Mouse (Mus musculus): Measurements from ENCODE around the gene Popdc3.
"Not testable (repeated sequence)": the region's sequence is repeated elsewhere in the genome, so short reads cannot be mapped to it uniquely, and the experiment has no call there.

The Popdc3 gene

DNA sequence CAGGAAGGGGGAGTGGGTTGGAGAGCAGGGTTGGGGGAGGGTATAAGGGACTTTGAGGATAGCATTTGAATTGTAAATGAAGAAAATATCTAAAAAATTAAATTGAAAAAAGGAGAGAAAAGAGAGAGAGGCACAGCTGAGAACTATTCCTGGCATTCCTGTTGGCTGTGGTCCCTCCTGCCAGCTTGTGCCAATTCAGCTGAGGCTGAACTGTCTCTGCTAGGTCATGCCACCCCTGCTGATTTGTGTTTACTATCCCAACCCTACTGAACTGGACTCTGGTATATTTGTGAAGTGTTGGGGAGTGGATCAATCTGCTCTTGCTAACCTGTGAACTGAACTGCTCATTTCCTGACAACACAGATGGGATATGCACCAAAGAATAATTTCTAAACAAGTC lies 32.3 kb downstream of the Popdc3 start:
- DNase-seq = no peak

DNA sequence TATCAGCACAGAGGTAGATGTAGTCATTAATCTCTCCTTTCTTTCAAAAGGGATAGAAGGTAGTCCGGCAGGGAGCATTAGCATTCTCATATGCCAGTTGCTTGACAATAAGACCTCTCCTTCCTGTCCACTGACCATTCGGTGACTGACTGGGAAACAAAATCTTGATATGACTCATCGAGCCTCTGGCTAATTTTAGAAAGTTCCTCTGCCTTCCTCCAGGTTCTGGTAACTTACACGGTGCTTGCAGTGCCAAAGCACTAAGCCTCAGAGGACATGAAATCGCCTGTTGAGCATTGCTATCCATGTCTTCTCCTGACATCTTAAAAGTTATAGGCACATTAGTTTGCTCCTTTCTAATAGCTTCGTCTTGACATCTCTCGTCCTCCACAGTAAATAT lies 38.8 kb downstream of the Popdc3 start:
- DNase-seq = no peak

DNA sequence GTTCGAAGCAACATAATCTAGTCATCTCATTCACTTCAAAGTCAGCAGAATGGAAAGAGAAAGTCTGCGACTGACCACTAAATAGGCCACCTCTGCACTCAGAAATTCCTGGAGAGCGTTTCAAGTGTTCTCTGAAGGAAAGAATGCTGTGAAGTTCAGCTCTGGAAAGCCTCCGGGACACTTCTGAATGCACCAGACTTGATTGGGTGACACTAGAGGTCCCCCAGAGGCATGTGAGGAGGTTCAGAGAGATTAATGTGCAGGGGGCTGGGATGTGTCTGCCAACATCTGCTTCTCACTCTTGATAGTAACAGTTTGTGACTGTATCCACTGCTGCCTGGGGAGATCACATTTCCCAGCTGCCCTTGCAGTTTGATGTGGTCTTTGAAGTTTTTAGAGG lies 52.1 kb downstream of the Popdc3 start:
- no peak for DNase-seq

DNA sequence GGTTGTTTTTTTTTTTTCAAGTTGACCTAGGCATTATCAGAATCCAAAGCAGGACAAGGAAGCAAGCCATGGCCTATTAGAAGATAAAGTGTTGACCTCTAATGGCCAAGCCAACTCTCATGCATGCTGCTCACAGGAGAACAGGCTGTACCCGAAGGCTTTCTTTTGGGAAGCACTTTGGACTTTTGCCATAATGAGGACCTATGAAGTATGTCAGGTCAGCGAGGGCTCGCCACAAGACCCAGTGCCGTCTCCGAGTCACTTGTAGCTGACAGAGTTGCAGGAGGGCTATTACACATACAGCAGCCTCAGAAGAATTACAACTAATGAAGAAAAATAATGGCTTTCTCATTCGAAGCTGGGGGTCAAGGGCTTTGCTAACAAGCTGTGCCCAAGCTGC lies 55.5 kb downstream of the Popdc3 start:
- no peak for DNase-seq

DNA sequence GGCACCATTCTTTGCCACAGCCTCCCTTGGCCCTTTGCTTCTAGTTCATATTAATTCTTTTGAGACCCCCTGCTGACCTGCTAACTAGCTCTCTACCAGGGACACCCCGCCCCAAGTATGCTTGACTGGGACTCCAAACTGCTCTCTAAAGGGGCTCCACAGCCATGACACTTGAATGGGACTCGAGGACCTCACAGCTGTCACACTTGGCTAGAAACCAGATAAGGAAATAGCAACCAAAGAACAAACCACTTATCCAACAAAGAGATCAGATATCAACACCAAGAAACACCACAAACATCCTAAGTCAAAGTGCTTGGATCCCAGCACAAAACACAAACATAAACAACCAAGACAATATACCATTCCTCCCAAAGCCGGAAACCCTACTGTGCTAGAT lies 58.4 kb downstream of the Popdc3 start:
- no peak for DNase-seq

DNA sequence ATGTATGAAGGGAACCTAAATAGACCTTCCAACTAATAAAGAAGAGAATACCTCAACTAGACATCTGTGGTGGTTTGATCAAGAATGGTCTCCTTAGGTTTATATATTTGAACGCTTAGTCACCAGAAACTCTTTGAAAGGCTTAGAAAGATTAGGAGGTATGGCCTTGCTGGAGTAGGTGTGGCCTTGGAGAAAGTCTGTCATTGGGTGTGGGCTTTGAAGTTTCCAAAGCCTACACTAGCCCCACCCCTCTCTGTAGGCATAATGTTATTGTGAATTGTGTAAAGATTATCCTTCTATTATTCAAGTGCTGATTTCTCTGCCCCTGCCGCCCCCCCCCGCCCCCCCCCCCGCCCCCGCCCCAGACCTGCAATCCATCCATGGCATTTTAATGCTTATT lies 59.6 kb downstream of the Popdc3 start:
- DNase-seq = no peak

DNA sequence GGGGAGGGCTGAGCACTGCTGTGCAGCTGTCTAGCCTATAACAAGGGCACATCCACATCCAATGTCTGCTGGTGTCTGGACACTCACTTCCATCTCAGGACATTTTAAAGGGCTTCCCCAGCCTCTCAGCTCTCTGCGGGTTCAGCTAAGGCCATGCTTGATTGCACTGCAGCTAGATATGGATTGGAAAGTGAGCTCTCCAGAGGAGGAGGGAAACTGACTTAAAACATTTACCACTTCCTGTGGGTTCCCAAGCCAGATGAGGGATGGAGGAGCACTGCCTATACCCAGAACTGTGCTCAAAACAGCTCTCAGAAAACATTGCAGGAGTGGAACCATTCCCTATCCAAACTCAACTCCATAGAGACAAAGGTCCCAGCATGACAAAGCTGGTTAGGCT lies 82.6 kb downstream of the Popdc3 start:
- DNase-seq = no peak

DNA sequence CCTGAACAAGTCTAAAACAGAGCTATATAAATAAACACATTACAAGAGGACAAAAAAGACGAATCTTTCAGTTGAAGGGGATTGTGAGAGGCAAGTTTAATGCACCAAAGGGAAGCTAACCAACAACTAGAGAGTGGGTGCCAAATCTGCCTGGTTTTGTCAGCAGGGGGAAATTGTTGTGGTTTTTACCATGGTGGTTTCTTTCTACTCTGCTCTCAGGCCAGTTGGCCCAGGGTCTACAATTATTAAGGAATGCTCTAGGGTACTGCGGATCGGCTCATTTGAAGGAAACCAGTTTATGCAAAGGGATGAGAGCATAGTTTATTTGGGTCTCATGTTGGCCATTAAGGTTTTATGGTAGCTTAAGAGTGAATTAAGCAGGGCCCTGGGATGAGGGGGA lies 84.2 kb downstream of the Popdc3 start:
- no peak for DNase-seq

DNA sequence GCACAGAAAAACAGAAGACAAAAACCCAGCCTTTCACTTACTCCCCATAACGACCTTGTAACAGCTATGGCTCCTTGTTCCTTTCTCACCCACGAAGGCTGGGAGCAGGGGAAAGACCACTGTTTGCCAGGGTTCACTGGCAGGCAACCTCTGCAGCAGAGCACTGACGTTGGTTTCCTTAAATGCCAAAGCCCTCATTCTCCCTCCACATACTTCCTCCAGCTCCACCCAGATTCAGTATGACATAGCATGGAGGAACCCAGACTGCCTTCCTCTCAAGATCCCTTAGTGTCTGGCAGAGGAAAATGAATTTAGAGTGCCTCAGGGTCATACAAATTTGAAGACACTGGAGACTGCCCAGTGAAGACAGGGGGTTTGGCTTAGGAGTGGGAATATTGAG lies 98.6 kb downstream of the Popdc3 start:
- no peak for DNase-seq

DNA sequence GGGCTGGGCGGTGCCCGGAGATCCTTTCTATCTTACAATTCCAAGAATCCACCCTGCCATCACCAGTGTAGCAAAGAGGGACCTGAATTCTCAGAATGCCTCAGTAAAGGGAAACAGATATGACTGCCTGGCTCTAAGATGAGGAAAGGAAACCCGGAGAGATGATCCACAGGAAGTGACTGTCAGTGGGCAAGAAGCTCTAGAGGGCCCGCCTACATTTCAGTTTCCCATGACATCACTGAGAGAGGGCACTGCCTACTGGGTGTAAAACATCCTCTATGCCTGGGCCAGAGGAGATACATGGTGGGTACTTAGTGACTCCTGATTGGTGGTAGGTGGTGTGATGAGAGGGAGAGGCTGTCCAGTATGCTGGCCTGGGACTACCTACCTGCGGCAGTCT lies 99.1 kb downstream of the Popdc3 start:
- DNase-seq = no peak

DNA sequence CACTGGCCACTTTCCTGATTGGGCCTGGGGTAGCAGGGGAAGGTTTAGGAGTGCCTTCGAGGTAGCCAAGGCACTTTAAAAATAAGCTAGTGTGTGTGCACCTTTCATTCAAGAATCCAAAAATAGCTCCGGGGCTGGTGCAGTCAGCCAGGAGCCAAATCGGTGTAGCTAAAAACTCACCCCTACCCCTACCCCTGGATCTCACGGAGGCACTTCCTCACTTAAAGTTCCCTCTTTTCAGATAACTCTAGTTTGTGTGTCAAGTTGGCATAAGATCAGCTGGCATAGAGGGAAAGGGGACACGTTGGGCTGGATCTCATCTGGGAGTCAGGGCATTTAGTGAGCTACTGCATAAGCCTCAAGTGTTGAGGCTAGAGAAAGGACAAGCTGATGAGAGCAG lies 107.8 kb downstream of the Popdc3 start:
- DNase-seq = no peak

DNA sequence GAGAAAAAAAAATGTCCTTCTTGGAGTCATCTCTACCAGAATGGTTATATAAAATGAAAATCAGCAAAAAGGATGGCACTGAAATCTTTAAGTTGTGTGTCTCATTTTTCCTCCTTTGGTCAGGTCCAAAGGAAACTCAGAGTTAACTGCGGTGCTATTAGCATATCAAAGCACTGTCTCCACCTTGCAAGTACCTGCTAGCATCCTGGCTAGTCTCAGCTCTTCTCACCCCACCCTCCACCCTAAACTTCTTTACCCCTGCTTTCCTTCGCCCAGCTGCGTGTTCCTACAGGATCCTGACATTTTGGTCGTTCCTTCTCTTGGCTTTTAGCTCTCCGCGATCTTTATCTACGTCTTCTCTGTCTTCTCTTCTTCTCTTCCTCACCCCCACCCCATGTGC lies 110.5 kb downstream of the Popdc3 start:
- no peak for DNase-seq

DNA sequence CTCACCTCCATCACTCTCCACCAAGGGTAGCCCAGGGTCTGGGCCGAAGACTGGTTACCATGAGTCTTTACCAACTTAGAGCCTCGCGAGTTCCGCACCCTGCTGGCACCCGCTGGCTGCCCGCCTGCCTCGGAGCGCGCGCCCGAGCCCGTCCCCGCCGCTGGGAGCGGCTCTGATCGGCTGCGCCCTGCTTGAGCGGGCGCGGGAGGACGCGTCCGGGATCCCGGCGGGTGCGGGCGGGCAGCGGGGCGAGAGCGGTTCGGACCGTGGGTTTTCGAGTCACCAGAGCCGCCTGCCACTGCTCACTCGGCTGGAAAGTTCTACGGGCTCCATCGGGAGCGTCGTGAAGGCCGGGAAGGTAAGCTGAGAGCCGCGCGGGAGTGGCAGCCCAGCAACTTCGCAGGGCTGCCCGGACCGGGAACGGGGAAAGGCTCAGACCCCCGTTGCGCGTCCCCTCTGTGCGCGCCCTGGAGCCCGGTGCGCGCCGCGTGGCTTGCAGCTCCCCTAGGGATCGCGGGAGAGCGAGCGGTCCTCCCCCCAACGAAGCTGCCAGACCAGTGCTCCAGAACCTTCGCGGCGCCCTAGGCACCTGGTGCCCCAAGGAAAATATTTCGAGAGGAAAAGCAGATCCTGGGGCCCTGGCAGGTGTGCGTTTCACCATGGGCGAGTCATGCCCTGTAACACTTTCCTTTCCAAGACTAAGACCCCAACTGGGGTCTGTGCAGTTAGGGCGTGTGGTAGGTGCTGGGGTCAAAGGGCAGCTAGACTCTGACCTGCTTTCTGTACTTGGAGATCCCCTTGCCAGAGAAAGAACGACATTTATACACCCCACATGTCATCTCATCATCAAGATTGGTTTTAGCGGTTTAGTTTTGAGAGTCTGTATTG lies 111.6 kb downstream of the Popdc3 start:
- no peak for DNase-seq

DNA sequence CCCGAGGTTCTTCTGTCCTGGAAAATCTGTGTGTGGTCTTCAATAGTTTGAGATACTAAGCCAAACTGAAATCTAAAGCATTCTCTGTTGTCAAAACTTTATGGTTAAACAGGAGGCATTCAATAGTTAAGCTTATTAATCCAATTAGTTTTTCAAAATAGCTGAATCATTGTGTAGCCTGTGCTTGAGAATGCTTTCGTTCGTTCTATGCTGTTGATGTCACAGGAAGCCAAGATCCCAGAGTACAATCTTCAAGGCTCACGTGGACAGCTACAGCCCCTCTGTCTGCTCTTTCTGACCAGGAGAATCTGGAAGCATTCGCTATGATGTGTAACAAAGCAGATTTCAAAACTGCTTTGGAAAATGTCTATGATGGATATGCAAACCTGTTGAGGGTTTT lies 112.7 kb downstream of the Popdc3 start:
- no peak for DNase-seq

DNA sequence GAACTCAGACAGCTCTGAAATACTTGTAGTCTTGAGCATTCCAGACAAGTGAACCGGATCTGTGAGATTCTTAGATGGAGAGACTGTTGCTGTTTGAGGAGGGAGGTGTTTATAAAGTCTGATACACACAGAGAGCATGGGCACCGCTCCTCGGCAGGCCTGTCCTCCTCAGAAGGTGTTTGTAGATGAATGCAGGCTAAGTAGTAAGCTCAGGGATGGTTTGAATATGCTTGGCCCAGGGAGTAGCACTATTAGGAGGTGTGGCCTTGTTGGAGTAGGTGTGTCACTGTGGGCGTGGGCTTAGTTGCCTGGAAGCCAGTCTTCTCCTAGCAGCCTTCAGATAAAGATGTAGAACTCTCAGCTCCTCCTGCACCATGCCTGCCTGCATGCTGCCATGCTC lies 114.3 kb downstream of the Popdc3 start:
- not testable (repeated sequence) for DNase-seq

DNA sequence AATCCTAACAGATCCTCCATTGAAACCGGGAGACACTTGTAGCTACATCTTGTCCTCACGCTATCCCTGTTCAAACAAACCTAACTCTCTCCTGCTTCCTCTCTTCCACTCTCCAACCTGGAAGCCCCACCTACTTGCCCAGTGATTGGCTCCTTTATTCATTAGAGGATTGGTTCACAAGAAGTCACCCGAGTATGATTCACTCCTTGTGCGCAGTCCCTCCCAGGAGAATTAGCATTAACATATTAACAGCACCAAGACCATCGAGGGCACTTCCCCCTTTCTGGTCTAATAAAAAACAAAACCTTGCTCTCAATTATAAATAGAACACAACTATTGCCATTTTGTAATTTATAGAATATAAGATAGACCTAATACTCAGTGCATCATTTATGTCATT lies 117.2 kb downstream of the Popdc3 start:
- DNase-seq = no peak

DNA sequence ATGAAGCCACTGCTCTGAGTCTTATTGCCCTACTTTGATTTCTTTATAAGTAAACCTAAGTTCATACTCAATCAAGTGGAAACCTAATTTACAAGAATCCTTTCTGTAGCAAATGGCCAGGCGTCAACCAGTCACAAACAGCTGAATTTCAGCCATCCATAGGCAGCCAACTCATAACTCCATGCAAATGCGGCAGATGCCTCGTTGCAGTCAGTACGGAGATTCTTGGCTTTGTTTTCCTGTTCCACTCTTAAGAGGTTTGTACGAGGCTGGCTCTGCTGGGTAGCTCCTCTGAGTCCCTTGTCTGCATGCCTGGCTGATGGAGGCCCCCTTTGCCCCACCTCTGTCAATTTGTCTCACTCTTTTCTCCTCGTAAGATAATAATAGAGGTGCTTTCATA lies 120.6 kb downstream of the Popdc3 start:
- DNase-seq = no peak

DNA sequence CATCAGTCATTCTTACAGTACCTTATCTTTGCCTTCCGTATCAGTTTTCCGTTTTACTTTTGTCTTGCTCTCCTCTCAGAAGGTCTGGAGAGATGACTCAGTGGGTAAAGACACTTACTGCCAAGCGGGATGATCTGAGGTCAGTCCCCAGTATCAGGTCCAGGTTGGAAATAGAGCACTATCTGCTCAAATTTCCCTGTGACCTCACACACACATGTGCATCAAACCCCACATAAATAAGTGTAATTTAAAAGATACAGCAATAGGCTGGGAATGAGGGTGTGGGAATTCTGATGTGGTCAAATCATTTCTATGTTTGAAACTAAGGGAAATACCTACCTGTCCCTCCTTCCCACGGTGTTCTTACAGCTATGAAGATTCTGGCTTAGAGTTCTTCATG lies 121.6 kb downstream of the Popdc3 start:
- no peak for DNase-seq

DNA sequence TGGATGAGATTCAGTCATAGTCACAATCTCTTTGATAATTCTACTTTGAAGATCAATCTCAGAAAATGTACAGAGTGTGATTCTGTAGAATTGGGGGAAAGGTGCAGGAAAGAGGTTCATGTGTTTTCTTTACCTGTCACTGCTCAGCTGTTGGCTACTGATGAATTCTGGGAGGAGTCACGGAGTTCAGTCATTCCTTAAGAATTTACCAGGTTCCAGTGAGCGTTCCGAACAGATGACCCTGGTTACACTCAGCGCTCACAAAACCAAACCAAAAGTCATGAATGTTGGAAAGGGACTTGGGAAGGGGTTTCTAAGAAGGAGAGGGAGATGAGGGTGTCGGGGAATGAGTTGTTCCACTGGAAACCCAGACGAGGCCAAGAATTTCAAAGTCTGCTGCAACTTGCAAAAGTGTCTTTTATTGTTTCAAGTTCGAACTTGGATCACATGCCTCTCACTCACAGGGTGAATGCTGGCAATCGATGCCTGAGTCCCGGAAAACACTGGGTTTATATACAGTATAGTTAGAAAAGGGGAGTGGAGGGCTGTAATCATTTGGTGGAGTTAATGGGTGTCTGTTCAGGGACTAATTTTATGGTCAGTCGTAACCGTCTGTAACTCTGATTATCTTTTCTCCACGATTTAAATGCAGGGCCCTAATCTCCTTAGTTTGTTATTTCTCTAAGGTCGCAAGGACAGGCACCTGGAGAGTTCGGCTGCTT lies 125.6 kb downstream of the Popdc3 start:
- DNase-seq = no peak

DNA sequence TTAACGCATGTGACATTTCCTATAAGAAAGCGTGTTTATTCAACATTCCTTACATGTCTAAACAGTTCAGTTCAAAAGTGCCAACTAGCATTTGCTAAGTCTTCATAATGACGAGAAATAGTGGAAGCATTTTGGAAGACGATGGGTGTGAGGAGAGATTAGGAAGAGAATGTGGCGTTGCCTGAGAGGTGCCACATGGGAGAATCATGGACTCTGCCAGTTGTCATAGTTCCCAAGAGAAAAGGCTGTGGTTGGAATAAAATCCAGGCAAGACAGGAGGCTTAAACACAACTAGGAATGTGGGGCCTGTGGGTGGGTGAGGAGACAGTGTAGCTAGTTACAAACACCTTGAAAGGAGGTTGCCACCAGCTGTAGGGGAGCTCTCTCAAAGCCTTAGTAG lies 127.3 kb downstream of the Popdc3 start:
- no peak for DNase-seq

DNA sequence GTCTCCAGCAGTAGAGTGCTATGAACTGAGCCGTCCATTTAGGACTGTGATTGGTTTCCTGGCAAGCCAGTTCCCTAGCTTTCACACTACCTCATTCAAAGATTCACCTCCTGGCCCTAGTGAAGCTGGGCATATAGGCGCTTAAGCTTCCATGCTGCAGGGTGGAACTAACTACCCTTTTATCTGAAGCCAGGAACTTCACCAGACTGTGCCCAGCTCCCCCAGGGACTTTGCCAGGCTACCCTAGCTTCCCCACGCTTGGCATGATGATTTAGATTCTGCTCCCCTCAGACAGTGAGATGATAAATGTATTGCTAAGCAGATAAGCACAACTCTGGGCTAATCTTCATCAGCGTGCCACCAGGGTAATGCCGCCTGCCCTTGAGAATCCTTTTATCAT lies 133.2 kb downstream of the Popdc3 start:
- no peak for DNase-seq

DNA sequence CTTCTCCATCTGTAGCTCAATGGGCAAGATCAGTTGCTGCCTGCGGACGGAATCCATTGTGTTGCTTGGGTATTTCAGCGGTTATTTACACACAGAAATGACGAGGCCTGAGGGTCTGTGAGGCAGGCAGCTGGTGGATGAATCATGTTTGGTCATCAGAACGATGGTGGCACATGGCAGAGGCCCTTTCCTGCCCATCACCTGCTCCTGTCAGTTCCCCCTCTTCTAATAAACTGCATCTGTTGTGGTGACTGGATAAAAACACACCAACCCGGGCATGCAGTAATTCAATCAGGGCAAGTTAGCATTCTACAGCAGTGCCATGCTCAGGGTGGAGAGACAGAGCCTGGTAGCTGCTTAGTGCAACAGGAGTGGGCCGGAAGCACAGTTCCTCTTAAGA lies 133.7 kb downstream of the Popdc3 start:
- DNase-seq = no peak

DNA sequence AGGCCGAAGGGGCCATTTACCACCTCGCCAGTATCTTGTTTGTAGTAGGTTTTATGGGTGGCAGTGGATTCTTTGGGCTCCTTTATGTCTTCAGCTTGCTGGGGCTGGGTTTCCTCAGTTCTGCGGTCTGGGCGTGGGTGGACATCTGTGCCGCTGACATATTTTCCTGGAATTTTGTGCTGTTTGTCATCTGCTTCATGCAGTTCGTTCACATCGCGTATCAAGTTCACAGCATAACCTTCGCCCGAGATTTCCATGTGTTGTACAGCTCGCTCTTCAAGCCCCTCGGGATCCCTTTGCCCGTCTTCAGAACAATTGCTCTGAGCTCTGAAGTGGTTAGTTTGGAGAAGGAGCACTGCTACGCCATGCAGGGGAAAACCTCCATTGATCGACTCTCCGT lies 137.0 kb downstream of the Popdc3 start:
- no peak for DNase-seq

DNA sequence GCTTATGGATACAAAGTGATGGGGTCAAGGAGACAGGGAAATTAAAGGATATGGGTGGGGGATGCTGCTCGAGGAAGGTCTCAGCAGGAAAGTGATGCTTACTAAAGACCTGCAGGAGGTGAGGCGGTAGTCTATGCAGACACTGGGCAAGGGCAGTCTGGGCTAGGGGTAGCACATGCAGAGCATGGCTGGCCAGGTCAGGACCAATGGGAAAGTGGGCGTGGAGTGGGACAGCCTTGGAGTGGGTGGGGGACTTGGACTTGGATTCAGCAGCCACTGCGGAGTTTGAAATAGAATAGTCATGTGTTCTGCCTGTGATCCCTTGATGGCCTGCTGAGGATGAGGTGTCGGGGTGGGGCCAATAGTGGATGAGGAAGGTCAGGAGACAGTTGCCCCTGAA lies 141.0 kb downstream of the Popdc3 start:
- DNase-seq = no peak

DNA sequence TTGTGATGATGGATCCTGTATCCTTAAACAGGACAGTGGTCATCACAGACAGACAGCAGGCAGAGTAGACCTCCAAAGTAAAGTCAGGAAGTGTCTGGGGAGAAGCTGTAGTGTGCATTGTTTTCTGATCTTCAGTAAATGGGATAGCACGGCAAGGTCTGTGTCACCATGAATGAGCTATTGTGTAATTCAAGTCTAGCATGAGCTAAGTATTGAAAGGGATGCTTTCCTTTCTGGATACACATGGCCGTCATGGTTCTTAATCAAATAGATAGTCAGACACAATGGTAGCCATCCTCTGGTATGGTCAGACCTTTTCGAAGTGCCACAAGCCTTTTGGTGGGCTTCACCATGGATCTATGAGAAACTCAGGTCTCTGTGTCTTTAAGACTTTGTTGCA lies 142.4 kb downstream of the Popdc3 start:
- no peak for DNase-seq
